Mouse (Mus musculus): ENCODE data around the gene Nat9. TPM values are rescaled to one million over a fixed set of nuclear protein-coding genes. Genes with fewer than 3 reads are reported as not detected.

Gene Nat9
- polyA plus RNA-seq, 1 experiment from 2014 or later: 24.2 TPM

- Histone ChIP-seq H3K9ac (replicated peaks; ENCODE audit: low read depth, low read length) (no peak overlapping the region), H3K27me3 (replicated peaks; ENCODE audit: control insufficient read depth, insufficient read depth, low read length) (no peaks in the 10 kb centered on the region), H3K9me3 (ENCODE audit: control insufficient read depth, low read length) (no peaks in the 10 kb centered on the region), H3K4me2 (ENCODE audit: low read length) (no peak overlapping the region), H3K27ac (ENCODE audit: low read length) (no peak overlapping the region), H3K4me1 (replicated peaks; ENCODE audit: control insufficient read depth, insufficient read depth, low read length) (no peaks in the 10 kb centered on the region), H3K36me3 (ENCODE audit: control insufficient read depth, insufficient read depth) (peaks cover 13% of the 10 kb centered on the region; the same call in 1 of the 2 replicates), H3K4me3 (replicated peaks; ENCODE audit: low read length) (no peak overlapping the region)
- peak; percentile 93 for ATAC-seq
- 18% methylated on average over 12 of the region's 12 CpGs for WGBS
Measured at GRCm38 (mm10) chr11:115202316-115202715, 14.7 kb upstream of the Nat9 start.

DNA sequence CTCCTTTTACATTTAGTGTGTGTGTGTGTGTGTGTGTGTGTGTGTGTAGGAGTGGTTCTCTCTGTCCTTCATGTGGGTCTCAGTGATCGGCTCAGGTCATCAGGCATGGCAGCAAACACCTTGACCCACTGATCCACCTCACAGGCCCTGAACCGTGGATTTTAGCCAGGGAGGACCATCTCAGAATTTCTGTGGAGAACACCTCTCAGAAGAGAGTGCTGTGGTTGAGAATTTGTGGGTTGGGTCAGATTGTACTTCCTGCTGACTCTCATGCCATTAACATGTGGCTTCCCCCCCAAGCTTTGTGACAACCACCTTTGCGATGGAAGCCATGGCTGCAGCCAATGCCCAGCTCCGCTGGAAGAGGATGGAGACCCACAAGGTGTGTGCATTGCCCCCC, 12.9 kb upstream of the Nat9 start:
- WGBS: 91% methylated on average over 4 of the region's 4 CpGs
- H3K9ac ChIP-seq (replicated peaks; ENCODE audit: low read depth, low read length): no peak overlapping the region
- no peaks in the 10 kb centered on the region for H3K9me3 ChIP-seq (ENCODE audit: control insufficient read depth, low read length)
- no peak overlapping the region for H3K27ac ChIP-seq (ENCODE audit: low read length)
- H3K27me3 ChIP-seq (replicated peaks; ENCODE audit: control insufficient read depth, insufficient read depth, low read length): no peaks in the 10 kb centered on the region
- ATAC-seq: no peak
- peaks cover 10% of the 10 kb centered on the region; the same call in 1 of the 2 replicates for H3K36me3 ChIP-seq (ENCODE audit: control insufficient read depth, insufficient read depth)
- no peak overlapping the region for H3K4me2 ChIP-seq (ENCODE audit: low read length)
- H3K4me3 ChIP-seq (replicated peaks; ENCODE audit: low read length): no peak overlapping the region
- H3K4me1 ChIP-seq (replicated peaks; ENCODE audit: control insufficient read depth, insufficient read depth, low read length): no peaks in the 10 kb centered on the region

GRCm38 (mm10) chr11:115198932-115199384, 11.3 kb upstream of the Nat9 start:
- H3K4me2 ChIP-seq (ENCODE audit: low read length): no peak overlapping the region
- no peaks in the 10 kb centered on the region for H3K4me1 ChIP-seq (replicated peaks; ENCODE audit: control insufficient read depth, insufficient read depth, low read length)
- 54% methylated on average over 12 of the region's 12 CpGs for WGBS
- peaks cover 7% of the 10 kb centered on the region; the same call in 1 of the 2 replicates for H3K36me3 ChIP-seq (ENCODE audit: control insufficient read depth, insufficient read depth)
- ATAC-seq: no peak
- no peaks in the 10 kb centered on the region for H3K27me3 ChIP-seq (replicated peaks; ENCODE audit: control insufficient read depth, insufficient read depth, low read length)
- no peak overlapping the region for H3K9ac ChIP-seq (replicated peaks; ENCODE audit: low read depth, low read length)
- H3K4me3 ChIP-seq (replicated peaks; ENCODE audit: low read length): no peak overlapping the region
- no peak overlapping the region for H3K27ac ChIP-seq (ENCODE audit: low read length)
- H3K9me3 ChIP-seq (ENCODE audit: control insufficient read depth, low read length): no peaks in the 10 kb centered on the region

DNA sequence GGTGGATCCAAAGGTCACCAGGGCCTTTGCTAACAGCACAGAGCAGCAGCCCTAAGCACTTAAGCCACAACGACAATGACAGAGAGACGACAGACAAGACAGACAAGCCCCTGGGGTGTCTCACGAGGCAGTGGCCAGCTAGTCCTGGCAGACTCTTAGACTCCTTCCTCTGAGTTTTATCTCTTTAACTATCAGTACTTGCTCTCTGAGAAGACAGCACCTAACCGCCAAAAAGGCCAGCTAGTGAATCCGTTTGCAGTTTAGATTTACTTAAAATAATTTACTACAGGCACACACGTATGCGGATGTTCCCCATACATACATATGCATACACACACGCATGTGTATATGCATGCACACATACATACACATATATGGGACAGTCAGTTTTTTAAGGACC, 9.9 kb upstream of the Nat9 start:
- peaks cover 7% of the 10 kb centered on the region; the same call in 1 of the 2 replicates for H3K36me3 ChIP-seq (ENCODE audit: control insufficient read depth, insufficient read depth)

DNA sequence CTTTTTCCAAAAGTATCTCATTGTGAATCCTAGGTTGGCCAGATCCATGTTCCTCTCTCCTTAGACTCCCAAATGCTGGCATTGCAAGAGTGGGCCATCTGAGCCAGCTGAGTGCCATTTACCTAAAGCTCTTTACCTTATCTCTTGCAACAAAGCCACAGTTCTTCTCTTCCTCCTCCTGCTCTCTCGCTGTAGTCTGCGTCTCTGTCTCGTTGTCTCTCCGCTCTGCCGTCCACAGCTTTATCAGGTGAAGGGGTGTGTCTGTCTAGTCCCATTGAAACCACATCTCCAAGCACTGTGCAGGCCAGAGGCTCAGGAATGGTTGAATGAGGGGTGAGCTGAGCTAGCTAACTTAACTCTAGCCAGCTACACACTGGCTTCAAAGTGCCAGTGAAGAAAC, 8.3 kb upstream of the Nat9 start:
- no peaks in the 10 kb centered on the region for H3K27me3 ChIP-seq (replicated peaks; ENCODE audit: control insufficient read depth, insufficient read depth, low read length)
- 0 out of 2 replicates have a peak, but pooled peaks cover 3% of the 10 kb centered on the region for H3K36me3 ChIP-seq (ENCODE audit: control insufficient read depth, insufficient read depth)
- no peak overlapping the region for H3K4me2 ChIP-seq (ENCODE audit: low read length)
- H3K9ac ChIP-seq (replicated peaks; ENCODE audit: low read depth, low read length): no peak overlapping the region
- H3K4me3 ChIP-seq (replicated peaks; ENCODE audit: low read length): no peak overlapping the region
- WGBS: 88% methylated on average over 5 of the region's 5 CpGs
- no peaks in the 10 kb centered on the region for H3K4me1 ChIP-seq (replicated peaks; ENCODE audit: control insufficient read depth, insufficient read depth, low read length)
- no peak overlapping the region for H3K27ac ChIP-seq (ENCODE audit: low read length)
- H3K9me3 ChIP-seq (ENCODE audit: control insufficient read depth, low read length): no peaks in the 10 kb centered on the region
- no peak for ATAC-seq

More for the DNA sequence above, 9.9 kb upstream of the Nat9 start:
- H3K4me3 ChIP-seq (replicated peaks; ENCODE audit: low read length): no peak overlapping the region
- no peak overlapping the region for H3K9ac ChIP-seq (replicated peaks; ENCODE audit: low read depth, low read length)
- H3K27ac ChIP-seq (ENCODE audit: low read length): no peak overlapping the region
- no peaks in the 10 kb centered on the region for H3K9me3 ChIP-seq (ENCODE audit: control insufficient read depth, low read length)
- WGBS: 89% methylated on average over 8 of the region's 8 CpGs
- H3K4me1 ChIP-seq (replicated peaks; ENCODE audit: control insufficient read depth, insufficient read depth, low read length): no peaks in the 10 kb centered on the region
- H3K27me3 ChIP-seq (replicated peaks; ENCODE audit: control insufficient read depth, insufficient read depth, low read length): no peaks in the 10 kb centered on the region
- H3K4me2 ChIP-seq (ENCODE audit: low read length): no peak overlapping the region
- no peak for ATAC-seq

- H3K9me3 ChIP-seq (ENCODE audit: control insufficient read depth, low read length): no peaks in the 10 kb centered on the region
- H3K27me3 ChIP-seq (replicated peaks; ENCODE audit: control insufficient read depth, insufficient read depth, low read length): no peaks in the 10 kb centered on the region
- H3K36me3 ChIP-seq (ENCODE audit: control insufficient read depth, insufficient read depth): 0 out of 2 replicates have a peak, but pooled peaks cover 2% of the 10 kb centered on the region
- no peak overlapping the region for H3K4me3 ChIP-seq (replicated peaks; ENCODE audit: low read length)
- no peaks in the 10 kb centered on the region for H3K4me1 ChIP-seq (replicated peaks; ENCODE audit: control insufficient read depth, insufficient read depth, low read length)
- H3K4me2 ChIP-seq (ENCODE audit: low read length): no peak overlapping the region
- no peak for ATAC-seq
- H3K27ac ChIP-seq (ENCODE audit: low read length): no peak overlapping the region
- 92% methylated on average over 6 of the region's 6 CpGs for WGBS
- no peak overlapping the region for H3K9ac ChIP-seq (replicated peaks; ENCODE audit: low read depth, low read length)
Measured at GRCm38 (mm10) chr11:115194693-115195092, 7.0 kb upstream of the Nat9 start.

DNA sequence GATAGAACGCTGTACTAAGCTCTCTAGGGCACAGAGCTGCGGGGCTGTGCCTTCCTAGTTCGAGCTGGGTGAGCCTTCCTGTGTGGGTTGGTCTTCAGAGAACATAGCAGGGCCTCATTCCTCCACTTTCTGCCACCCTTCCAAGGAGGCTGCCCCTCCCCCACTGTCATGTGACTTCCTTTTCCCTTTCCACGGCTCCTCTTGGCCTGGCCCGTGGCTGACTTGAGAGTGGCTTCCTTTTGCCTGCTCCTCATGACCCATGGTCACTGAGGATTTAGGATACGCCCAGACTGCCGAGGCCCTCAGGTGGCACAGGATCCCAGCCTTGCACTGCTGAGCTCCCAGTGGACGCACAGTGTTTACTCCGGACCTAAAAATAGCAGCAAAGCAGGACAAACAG, 4.5 kb upstream of the Nat9 start:
- H3K4me1 ChIP-seq (replicated peaks; ENCODE audit: control insufficient read depth, insufficient read depth, low read length): peaks cover 10% of the 10 kb centered on the region
- H3K27me3 ChIP-seq (replicated peaks; ENCODE audit: control insufficient read depth, insufficient read depth, low read length): no peaks in the 10 kb centered on the region
- H3K4me2 ChIP-seq (ENCODE audit: low read length): no peak overlapping the region
- H3K4me3 ChIP-seq (replicated peaks; ENCODE audit: low read length): no peak overlapping the region
- no peak overlapping the region for H3K27ac ChIP-seq (ENCODE audit: low read length)
- no peak for ATAC-seq
- WGBS: 82% methylated on average over 9 of the region's 9 CpGs
- H3K9me3 ChIP-seq (ENCODE audit: control insufficient read depth, low read length): no peaks in the 10 kb centered on the region
- H3K9ac ChIP-seq (replicated peaks; ENCODE audit: low read depth, low read length): no peak overlapping the region
- no peaks in the 10 kb centered on the region for H3K36me3 ChIP-seq (ENCODE audit: control insufficient read depth, insufficient read depth)

- no peaks in the 10 kb centered on the region for H3K9me3 ChIP-seq (ENCODE audit: control insufficient read depth, low read length)
- no peak overlapping the region for H3K4me2 ChIP-seq (ENCODE audit: low read length)
- peaks cover 16% of the 10 kb centered on the region for H3K4me1 ChIP-seq (replicated peaks; ENCODE audit: control insufficient read depth, insufficient read depth, low read length)
- H3K36me3 ChIP-seq (ENCODE audit: control insufficient read depth, insufficient read depth): no peaks in the 10 kb centered on the region
- H3K4me3 ChIP-seq (replicated peaks; ENCODE audit: low read length): no peak overlapping the region
- WGBS: 93% methylated on average over 6 of the region's 6 CpGs
- no peaks in the 10 kb centered on the region for H3K27me3 ChIP-seq (replicated peaks; ENCODE audit: control insufficient read depth, insufficient read depth, low read length)
- H3K27ac ChIP-seq (ENCODE audit: low read length): no peak overlapping the region
- no peak overlapping the region for H3K9ac ChIP-seq (replicated peaks; ENCODE audit: low read depth, low read length)
- ATAC-seq: no peak
Measured at GRCm38 (mm10) chr11:115189304-115189703, 1.6 kb upstream of the Nat9 start.

DNA sequence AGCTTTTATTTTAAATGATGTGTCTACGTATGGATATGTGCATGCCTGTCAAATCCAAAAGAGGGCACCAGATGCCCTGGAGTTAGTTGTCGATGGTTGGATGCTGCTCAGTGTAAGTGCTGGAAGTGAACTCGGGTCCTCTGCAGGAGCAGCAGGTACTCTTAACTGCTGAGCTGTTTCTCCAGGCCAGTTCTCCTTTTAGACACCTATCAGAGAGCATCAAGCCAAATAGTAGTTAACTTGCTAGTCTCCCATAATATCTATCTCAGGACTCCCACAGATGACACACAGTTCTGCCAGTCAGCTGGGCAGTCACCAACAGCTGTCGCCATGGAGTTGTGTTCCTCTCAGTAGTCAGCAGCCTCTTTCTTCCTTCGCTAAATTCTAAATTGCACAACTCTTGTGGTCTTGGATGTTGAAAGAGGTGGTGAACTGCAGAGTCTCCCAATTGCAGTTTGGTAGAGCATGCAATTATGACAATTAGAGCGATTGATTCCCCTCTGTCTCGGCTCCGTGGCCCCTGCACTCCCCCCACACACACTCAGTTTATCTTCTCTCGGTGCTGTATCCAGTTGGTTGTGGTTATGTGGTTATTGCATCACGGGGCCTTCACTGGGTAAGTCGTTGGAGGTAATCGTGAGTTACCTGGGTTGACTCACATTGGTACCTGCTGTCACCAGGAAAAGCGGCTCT, 1.0 kb upstream of the Nat9 start:
- H3K4me2 ChIP-seq (ENCODE audit: low read length): no peak overlapping the region
- no peaks in the 10 kb centered on the region for H3K36me3 ChIP-seq (ENCODE audit: control insufficient read depth, insufficient read depth)
- no peak overlapping the region for H3K4me3 ChIP-seq (replicated peaks; ENCODE audit: low read length)
- H3K9me3 ChIP-seq (ENCODE audit: control insufficient read depth, low read length): no peaks in the 10 kb centered on the region
- no peak overlapping the region for H3K9ac ChIP-seq (replicated peaks; ENCODE audit: low read depth, low read length)
- WGBS: 90% methylated on average over 13 of the region's 13 CpGs
- ATAC-seq: no peak
- H3K27me3 ChIP-seq (replicated peaks; ENCODE audit: control insufficient read depth, insufficient read depth, low read length): no peaks in the 10 kb centered on the region
- H3K27ac ChIP-seq (ENCODE audit: low read length): no peak overlapping the region
- peaks cover 16% of the 10 kb centered on the region for H3K4me1 ChIP-seq (replicated peaks; ENCODE audit: control insufficient read depth, insufficient read depth, low read length)
